Mouse (Mus musculus): ENCODE measurements around the gene Lmntd1. TPM values are rescaled to one million over a fixed set of nuclear protein-coding genes. Genes with fewer than 3 reads are reported as not detected.
A peak's percentile ranks its signal among the peaks of the same experiment; 100 is the strongest.

Gene Lmntd1
- total RNA-seq, 2 experiments from 2014 or later, result not detected

DNA sequence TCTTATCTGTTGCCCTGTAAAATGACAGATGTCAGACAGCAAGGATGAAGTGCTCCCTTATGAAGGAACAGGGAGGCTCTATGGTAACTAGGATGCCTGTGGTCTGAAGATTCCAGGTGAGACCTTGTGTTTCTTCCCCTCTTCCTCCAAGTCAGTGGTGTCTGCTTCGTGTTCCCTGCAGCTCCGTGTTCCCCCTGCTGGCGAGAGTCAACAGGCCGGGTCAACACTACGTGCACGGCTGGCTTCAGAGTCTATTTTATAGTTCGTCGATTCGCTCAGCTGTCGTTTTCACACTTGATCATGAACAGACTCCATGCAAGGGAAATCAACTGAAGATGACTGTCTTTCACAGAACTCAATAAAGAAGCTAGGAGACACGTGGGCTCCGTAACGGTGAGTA lies 171.3 kb downstream of the Lmntd1 start:
- no peak for ATAC-seq (ENCODE audit: poor library complexity, severe bottlenecking)

DNA sequence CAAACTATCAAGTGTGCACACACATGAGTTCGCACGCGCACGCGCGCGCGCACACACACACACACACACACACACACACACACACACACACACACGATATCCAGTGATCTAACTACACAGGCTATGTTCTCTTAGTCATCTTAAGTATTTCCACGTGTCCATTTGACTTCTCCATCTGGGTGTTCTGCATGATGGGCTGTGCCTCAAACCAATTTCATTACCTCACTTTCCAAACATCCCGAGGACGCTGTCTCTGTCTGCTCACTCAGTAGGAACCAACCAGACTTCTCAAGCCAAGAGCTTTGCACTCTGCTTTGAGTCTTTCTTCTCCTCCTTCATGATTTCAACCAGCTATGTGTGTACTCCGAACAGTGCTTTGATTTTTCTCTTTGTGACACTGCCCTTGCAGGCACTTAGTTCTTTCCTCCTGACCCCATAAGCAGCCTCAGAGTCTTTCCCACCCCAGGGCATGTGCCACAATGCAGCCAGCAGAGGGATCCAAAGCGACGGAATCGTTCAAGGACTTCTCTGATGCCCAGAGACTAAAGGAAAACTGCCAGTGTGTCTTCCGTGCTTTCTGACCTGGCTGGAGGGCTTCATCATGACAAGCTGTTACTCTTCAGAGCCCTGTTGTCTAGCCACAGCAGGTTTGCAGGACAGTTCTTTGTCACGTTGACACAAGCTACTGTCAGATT lies 172.6 kb downstream of the Lmntd1 start:
- no peak for ATAC-seq (ENCODE audit: poor library complexity, severe bottlenecking)

DNA sequence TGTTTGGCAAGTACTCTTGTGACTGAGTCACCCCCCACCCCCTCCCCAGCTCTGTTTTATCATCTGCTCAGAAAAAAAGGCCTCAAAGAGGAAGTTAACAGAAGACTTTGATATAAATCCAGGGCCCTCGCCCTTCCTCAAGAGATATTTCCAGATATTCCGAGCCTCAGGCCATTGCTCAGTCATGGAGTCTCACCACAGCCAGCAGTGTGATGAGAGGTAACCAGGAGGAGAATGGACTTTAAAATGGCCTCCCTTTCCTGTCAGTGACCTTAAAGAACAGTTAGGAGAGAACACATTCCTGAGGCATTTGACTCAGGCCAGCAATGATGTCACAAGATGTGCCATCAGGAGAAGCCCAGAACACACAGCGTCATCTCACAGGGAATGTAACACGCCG lies 175.3 kb downstream of the Lmntd1 start:
- no peak for ATAC-seq (ENCODE audit: poor library complexity, severe bottlenecking)

DNA sequence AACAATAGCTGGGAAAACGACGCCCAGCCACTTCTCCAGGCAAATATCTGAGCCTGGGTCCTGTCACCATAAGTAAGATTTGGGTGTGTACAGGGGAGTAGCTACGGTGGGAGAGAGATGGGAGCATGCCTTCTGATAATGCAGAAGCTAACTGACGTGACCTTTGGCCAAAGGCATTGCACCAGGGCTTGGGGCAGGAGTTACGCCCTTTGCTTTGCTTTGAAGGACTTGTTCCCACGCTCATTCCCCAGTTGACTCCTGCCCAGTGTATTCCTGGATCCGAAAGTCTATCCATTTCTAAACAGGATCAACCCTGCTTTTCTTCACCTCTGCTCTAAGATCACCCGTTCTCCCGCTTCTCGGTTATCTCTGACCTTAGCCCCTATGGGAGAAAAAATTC lies 178.4 kb downstream of the Lmntd1 start:
- ATAC-seq (ENCODE audit: poor library complexity, severe bottlenecking), result no peak

DNA sequence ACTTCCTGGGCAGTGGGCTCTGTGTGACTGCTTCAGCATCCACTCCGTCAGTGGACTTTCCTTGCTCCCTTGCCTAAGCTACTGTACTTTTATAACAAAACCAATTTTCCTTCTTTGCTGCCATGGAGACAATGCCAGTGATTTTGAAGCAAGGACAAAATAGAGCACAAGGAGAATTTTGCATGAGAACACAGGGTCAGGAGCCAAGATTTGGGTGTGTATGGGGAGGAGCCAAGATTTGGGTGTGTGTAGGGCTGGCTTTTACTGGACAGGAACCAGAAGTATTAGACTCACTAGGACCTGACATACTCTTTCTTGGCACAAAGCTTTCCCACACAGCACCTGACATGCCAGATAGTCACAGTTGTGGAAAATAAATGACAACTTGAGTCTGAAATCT lies 179.0 kb downstream of the Lmntd1 start:
- ATAC-seq (ENCODE audit: poor library complexity, severe bottlenecking), result no peak

DNA sequence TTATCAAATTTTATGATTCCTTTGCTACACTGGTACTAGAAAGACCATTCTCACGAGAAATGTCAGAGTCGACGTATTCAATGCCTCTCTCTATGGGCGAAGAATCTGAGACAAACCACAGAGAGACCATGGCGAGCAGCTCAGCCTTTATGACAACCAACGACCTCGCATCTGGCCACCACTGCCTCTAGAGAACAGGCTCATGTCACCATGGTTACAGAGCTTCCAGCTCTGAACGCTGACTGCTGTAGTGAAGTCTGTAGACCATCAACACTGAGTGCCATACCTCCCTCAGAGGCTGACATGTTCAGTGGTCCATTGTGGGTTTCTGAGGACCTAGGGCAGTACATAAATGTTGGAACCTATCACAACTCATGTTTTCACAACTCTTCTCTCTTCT lies 180.2 kb downstream of the Lmntd1 start:
- no peak for ATAC-seq (ENCODE audit: poor library complexity, severe bottlenecking)

DNA sequence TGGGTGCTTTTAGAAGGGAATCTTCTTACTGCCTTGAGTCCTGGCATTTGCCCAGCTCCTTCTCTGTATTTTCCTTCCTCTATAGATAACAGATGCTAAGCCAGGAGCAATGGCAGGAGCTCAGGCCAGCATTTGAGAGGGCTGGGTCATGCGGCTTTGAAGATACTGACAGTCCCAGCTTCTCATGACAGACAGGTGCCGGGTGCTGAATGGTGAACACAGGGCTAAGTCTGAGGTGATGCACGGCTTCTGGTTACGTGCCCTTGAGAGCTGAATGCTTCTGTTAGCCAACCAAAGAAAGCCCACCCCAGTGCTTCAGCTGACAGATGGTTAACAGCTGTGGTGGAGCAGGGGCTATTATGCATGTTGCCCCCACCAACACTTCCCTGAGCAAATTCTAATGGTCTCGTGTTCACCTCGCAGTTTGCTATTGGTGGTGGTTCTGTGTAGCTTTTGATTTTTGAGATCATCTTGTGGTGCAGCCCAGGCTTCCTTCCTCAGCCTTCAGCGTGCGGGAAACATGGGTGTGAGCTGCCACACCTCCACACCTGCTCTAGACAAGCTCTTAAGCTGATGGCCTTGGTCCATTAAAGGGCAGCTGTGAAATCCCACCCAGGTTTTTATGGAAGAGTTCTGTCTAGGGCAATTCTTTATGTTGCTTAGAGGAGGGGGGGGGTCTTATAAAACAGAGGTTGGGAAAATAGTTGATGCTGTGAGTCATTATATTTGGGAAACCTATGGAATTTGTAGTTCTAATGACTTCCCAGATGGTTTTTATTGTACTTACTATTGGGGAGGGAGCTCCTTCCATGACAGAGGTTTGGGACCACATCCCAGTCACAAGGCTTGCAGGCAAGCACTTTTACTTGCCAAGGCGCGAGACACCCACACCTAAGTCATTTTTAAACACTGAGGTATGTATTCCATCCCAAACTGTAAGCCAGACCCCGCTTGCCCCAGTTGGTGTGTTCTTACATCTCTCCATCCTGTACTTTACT lies 181.1 kb downstream of the Lmntd1 start:
- no peak for ATAC-seq (ENCODE audit: poor library complexity, severe bottlenecking)

DNA sequence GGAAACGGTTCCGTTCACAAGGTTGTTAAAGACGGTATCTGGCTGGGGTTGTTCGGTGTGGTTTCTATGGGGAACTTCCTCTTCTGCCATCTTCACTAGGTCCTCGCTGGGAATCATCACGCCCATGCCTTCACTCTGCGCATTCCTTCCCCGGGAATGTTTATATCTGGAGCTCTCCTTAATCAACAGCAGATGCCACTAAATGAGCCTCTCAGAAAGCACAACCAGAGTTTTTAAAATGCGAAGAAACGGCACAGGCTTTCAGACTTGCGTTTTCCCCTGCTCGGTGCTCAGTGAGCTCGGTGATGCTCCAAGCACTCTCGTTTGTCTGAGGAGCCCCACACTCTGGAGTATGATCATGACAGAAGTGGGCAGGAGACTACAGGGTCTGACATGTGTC lies 182.4 kb downstream of the Lmntd1 start:
- ATAC-seq (ENCODE audit: poor library complexity, severe bottlenecking), result no peak

DNA sequence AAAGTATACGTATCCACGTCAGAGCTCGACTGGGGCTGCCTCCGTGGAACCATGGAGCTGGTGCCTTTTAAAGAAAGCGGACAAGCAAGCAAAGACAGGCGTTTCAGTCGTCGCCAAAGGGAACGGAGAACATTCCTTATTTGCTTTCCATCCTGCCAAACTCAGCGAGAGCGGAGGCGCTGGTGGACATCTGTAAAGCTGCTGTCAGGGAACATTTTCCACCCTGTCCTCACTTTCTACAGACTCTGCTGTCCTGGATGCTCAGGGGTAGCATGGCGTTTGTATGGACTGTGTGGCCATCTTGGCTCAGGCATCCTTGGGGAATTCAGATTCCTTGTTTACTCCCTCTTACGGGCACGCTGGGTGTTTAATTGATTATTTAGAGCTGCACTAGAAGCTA lies 186.7 kb downstream of the Lmntd1 start:
- no peak for ATAC-seq (ENCODE audit: poor library complexity, severe bottlenecking)

DNA sequence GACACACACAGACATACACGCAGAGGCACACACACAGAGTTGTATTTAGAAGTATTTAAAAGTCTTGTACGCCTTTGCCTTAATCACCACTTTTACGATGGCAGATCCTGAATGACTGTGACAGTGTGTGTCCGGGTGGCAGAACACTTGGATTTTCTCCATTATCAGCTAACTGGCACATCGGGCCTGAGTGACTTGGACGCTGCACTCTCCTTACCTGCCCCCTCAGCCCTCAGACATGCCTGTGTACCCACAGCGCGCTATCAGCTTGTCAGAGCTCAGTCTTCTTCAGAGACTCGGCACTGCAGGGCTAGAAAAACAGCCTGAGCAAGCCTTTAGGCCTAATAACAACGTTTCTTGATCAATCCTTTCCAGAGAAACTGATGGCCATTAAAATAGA lies 187.6 kb downstream of the Lmntd1 start:
- no peak for ATAC-seq (ENCODE audit: poor library complexity, severe bottlenecking)

DNA sequence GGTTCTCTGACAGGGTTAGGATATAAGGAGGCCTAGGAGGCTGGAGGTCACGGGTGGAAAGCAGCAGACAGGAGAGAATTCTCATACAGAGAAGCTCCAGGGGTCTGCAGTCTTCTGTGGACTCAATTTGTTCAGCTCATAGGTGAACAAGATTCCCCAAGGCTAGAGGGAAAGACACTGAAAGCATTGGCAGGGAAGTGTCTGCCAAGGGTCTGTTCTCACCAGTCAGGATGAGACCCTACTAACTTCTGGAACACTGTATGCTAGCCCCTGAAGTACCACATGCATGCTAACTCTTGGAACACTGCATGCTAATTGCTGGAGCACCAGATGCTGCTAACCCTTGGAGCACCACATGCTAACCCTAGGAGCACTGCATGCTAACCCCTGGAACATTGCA lies 190.0 kb downstream of the Lmntd1 start:
- ATAC-seq (ENCODE audit: poor library complexity, severe bottlenecking), result no peak

DNA sequence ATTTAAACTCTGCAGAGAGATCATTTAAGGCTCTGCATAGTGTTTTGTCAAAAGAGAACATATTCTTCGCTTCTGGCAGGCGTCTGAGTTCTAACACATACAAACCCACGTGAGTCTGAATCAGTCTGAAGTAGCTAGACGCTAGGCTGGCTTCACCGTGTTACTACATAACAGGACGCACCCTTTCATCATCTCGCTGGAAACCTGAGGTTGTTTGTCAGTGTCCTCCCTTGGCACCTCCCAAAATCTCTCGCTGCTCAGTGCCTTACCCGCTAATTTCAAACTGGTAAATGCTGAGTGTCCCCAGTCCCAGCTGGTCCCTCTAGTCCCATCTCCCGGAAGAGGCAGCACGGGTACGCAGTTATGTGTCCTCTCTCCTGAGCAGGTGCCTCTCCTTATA lies 190.6 kb downstream of the Lmntd1 start:
- no peak for ATAC-seq (ENCODE audit: poor library complexity, severe bottlenecking)

DNA sequence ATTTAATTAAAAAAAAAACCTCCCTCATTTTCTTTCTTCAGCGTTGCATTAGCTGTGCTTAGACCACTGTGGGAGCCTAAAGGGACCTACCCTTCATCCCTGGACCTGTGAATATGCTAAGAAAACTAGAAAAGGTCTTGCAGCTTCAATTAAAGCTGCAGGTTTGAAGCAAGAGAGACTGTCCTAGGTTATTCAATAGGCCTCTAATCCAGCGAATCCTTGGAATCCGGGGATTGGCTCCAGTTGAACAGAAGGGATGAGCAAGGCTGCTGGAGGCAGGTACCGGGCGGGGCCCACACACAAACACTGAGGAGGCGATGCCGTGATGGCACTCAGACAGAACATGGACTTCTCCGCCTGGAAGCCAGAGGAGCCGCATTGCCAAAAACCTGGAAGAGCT lies 192.5 kb downstream of the Lmntd1 start:
- ATAC-seq (ENCODE audit: poor library complexity, severe bottlenecking), result no peak

DNA sequence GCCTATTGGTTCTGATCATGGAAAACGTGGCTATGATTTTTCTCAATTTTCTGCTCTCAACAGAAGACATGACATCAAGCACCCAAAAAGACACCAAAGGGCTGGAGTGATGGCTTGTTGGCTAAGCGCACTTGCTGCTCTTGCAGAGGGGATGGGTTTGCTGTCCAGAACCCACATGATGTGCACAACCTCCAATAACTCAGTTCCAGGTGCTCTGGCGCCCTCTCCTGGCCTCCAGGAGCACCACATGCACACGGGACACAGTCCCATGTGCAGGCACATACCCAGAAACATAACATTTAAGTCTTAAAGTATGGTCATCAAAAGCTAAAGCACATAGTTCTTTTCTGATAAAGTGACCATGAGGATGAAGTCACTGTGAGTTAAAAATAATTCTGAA lies 193.7 kb downstream of the Lmntd1 start:
- 0 out of 2 replicates have a peak, but pooled peaks have one; percentile 27 for ATAC-seq (ENCODE audit: poor library complexity, severe bottlenecking)

DNA sequence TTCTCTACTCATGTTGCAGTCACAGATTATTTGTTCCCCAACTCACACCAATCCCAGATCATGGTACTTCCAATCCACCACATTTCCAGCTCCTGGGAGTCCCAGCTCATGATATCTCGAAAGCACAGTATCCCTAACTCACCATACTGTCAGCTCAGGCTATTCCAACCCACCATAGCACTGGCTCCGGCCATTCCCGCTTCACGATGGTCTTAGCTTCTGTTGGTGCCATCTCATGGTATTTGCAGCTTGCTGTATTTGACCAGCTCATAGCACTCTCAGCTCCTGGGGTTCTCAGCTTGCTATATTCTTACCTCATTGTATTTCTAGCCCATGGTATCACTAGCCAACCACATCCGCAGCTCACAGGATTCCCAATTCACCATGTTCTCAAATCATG lies 195.3 kb downstream of the Lmntd1 start:
- ATAC-seq (ENCODE audit: poor library complexity, severe bottlenecking), result no peak

DNA sequence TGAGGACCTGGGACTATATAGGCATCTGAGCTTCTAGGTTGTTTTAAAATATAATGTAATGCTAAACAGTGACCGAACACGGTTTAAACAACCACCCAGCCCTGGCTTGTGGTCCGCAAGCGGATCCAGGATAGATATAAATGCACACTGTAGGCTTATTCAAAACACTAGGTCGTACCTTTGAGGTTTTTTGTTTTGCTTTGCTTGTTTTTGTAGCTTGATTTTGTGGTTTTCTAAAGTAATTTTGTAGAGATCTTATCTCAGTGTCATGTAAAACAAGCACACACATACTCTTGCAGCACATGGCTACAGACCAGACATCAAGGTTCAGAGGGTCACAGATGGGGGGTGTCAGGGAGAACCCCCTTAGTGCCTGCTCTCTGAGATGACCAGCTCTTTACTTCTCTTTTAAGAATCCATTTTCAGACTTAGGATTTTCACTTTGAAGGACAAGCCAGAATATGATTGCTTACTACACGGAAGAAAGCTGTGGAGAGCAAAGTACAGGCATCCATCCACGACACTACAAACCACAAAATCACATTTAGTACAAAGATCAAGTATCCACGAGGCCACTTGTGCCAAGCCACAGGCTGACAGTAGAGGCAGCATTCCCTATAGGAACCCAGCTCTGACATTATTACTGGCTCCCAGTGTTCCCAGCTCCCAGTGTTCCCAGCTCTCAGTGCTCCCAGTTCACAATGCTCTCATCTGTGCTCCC lies 196.2 kb downstream of the Lmntd1 start:
- ATAC-seq (ENCODE audit: poor library complexity, severe bottlenecking), result no peak

DNA sequence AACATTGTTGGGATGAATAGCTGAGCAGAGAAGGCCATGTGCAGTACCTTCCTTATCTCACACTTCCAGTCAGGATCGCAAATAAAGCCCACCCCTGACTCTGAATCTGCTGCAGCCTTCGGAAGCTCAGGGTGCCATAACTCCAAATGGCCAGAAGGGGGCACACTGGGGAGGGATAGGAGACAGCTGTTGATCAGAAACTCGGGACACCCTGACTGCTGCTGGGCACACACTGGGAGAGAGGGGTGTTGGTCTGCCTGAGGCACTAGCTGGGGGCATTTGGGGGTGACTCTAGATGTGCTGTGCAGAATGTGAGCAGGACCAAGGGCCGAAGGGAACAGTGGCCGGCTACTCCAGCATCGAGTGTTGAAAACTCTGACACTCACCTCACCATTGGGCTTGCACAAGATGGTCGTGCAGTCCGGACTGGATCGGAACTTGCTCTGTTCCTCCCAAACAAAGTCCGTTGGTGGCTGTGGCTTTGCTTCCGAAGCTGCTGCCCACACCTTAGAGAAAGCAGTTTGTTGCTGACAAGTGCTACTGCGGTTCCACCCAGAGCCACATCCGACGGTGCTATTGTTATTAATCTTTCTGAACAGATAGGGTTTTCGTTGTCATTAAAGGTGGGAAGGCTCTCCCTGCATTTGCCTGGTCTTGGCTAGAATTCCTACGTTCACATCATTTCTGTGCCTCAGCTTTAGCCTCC lies 197.0 kb downstream of the Lmntd1 start:
- peak; percentile 83 for ATAC-seq (ENCODE audit: poor library complexity, severe bottlenecking)

DNA sequence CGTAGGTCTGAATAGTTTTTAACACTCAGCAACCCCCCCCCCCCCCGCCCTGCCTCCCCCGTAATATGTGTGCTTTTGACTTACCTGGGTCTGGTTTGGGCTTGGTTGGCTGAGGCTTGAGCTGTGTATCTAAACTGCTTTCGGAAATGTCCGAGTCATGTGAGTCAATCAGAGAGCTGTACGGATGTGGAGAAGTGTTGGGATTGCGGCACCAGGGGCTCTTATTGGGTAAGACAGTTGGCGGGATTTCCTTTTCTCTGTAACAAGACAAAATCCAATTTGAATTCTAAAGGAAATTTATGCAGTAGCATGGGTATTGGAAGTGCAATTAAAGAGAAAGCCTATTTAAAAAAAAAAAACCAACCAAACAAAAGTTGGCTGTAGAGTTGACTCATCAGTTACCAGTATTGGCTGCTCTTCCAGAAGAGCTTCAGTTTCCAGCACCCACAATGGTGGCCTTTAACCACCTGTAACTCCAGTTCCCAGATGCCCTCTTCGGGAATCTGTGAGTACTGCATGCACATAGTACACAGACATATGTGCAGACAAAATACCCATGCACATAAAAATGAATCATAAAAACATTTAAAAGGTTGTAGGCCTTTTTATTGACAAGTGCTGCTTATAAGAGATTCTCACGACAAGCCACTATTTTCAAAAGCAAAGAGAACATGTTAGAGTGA lies 209.6 kb downstream of the Lmntd1 start:
- ATAC-seq (ENCODE audit: poor library complexity, severe bottlenecking), result peak; percentile 59

DNA sequence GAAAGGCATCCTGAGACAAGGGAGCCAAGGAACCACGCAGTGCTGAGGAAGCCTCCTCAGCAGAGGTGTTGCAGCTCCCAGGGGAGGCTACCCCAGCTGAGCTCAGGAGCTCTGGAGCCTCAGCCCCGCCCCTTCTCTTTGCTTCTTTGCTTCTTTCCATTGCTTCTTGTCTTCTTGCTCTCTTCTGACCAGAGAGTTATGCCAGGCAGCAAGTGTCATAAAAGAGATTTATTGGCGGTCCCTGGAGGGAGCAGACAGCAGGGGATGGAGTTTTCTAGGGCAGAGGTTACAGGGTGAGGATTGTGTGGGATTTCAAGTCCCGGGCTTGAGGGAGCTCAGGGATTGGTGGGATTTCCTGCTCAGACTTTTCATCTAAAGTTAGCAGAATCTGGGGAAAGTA lies 213.0 kb downstream of the Lmntd1 start:
- no peak for ATAC-seq (ENCODE audit: poor library complexity, severe bottlenecking)

DNA sequence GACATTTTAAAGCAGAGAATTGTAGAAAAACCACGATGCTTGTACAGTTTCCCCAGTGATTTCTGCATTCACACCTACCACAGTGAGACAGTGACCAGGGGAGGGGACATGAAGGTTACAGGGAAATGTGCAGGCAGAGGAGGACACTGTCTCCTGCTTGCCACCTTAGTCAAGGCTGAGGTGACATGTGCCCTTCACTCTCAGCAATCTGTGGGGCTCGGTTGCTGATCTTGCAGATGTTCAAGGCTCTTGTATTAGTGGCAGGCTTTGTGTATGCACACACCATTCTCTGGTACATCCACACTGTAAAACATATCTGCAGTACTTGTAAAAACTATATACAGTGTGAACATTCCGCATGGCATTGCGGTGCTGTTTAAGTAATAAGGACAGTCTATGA lies 216.2 kb downstream of the Lmntd1 start:
- ATAC-seq (ENCODE audit: poor library complexity, severe bottlenecking), result no peak
